Mouse (Mus musculus) ovary, postnatal 10 days (tissue): Measurements from ENCODE around the gene Cib3.

Experiments
- DNase-seq: peaks from one replicate; pipeline ENCODE4 v3.0.0; 2022; ENCODE audit warnings: low spot score

The Cib3 gene

GRCm38 (mm10) chr8:72212751-72213150 is at the start of gene Cib3:
Cib3 (minus strand) TSS chr8:72212837.
- no peak for DNase-seq

GRCm38 (mm10) chr8:72261872-72262271 is 49.2 kb upstream of the Cib3 start:
- no peak for DNase-seq

- DNase-seq, result no peak
These were observed 48.8 kb upstream of the Cib3 start for GRCm38 (mm10) chr8:72261431-72261830.

- no peak for DNase-seq
These were observed 48.4 kb upstream of the Cib3 start for GRCm38 (mm10) chr8:72261019-72261418.

GRCm38 (mm10) chr8:72260585-72260984 is 47.9 kb upstream of the Cib3 start:
- DNase-seq, result no peak

- no peak for DNase-seq
These were observed 47.2 kb upstream of the Cib3 start for GRCm38 (mm10) chr8:72259862-72260261.

GRCm38 (mm10) chr8:72257902-72258238 is 45.2 kb upstream of the Cib3 start:
- no peak for DNase-seq

- DNase-seq, result no peak
These were observed 44.7 kb upstream of the Cib3 start for GRCm38 (mm10) chr8:72257171-72257901.

GRCm38 (mm10) chr8:72244610-72245009 is 32.0 kb upstream of the Cib3 start:
- DNase-seq, result no peak

GRCm38 (mm10) chr8:72242226-72242625 is 29.6 kb upstream of the Cib3 start:
- DNase-seq, result no peak

- DNase-seq, result no peak
These were observed 28.3 kb upstream of the Cib3 start for GRCm38 (mm10) chr8:72240951-72241350.

GRCm38 (mm10) chr8:72240403-72240763 is 27.7 kb upstream of the Cib3 start:
- no peak for DNase-seq

GRCm38 (mm10) chr8:72239499-72240402 is 27.1 kb upstream of the Cib3 start, which contains the start of gene Ap1m1:
Ap1m1 (plus strand) TSS chr8:72240018.
- DNase-seq, result peak; percentile 92

- DNase-seq, result no peak
These were observed 10.0 kb upstream of the Cib3 start for GRCm38 (mm10) chr8:72222656-72223055.

- DNase-seq, result no peak
These were observed 8.1 kb upstream of the Cib3 start for GRCm38 (mm10) chr8:72220758-72221157.

GRCm38 (mm10) chr8:72219541-72220363 is 7.1 kb upstream of the Cib3 start, which contains the start of gene Fam32a:
Fam32a (plus strand) TSS chr8:72219730.
- peak; percentile 50 for DNase-seq

- no peak for DNase-seq
These were observed 6.3 kb upstream of the Cib3 start for GRCm38 (mm10) chr8:72218781-72219540.

- DNase-seq, result no peak
These were observed 3.2 kb upstream of the Cib3 start for GRCm38 (mm10) chr8:72215871-72216270.

- DNase-seq, result no peak
These were observed 2.4 kb upstream of the Cib3 start for GRCm38 (mm10) chr8:72215060-72215459.

GRCm38 (mm10) chr8:72213536-72213935 is 899 bp upstream of the Cib3 start, which contains the start of gene Gm11034:
Gm11034 (minus strand) TSS chr8:72213636.
- DNase-seq, result no peak

GRCm38 (mm10) chr8:72211846-72212245 is 791 bp downstream of the Cib3 start:
- no peak for DNase-seq
